Mouse (Mus musculus): ENCODE data around the gene Dhx30.

DNA sequence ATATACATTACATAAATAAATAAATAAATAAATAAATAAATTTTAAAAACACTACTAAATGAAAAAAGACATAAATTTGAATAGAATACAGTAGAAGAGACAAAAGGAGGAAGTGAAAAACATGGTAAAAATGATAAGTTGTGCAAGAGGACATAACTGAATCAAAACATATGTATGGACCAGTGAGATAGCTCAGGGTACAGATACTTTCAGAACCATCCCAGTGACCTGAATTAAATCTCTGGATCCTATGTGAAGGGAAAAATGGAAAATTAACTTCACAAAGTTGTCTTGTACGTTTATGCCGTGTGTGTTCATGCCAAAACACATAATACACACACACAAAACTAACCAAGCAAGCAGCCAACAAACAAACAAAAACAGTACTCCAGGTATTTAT is 5.7 kb upstream of the Dhx30 start:
- TF ChIP-seq CTCF (IDR thresholded peaks at IDR 0.05; ENCODE audit: insufficient read depth, low read depth, low read length) (no peak), POLR2A (IDR thresholded peaks at IDR 0.05; ENCODE audit: insufficient read depth, low read depth, low read length) (no peak)

Data from olfactory bulb, adult 2 months (tissue).